Mouse (Mus musculus) layer of hippocampus, adult 2 months (tissue): ENCODE measurements around the gene Gstp2. TPM values are rescaled to one million over a fixed set of nuclear protein-coding genes. Genes with fewer than 3 reads are reported as not detected.

Source experiments
- DNase-seq, 2 experiments: peaks; one replicate each; pipeline ENCODE4 v3.0.0; 2022; ENCODE audit warnings: low spot score in 2 of 2
- H3K27ac ChIP-seq: fragments of 200-600 bp; 2 replicates; pipeline ENCODE4 v1.8.1; 2022
- H3K4me3 ChIP-seq: fragments of 200-600 bp; 2 replicates; pipeline ENCODE4 v1.8.1; 2022; ENCODE audit warnings: mild to moderate bottlenecking
- CTCF ChIP-seq: fragments of 200-600 bp; conservative IDR thresholded peaks from 2 replicates; pipeline ENCODE4 v1.8.1; 2022; ENCODE audit warnings: antibody characterized with exemption, mild to moderate bottlenecking, moderate library complexity
- total RNA-seq, 2 experiments: library from RNA; stranded (reverse); gene quantifications; 2 replicates each; pipeline ENCODE4 v1.2.3; 2021

Gstp2 gene
- total RNA-seq, 2 experiments from 2014 or later, result 46.2 to 49.4 TPM

GRCm38 (mm10) chr19:4027576-4027975 is 18.2 kb downstream of the Gstp2 start:
- DNase-seq, result no peak
- Histone ChIP-seq H3K4me3 (no peak overlapping the region), H3K27ac (peak overlapping the region; percentile 62)
- no peak for TF ChIP-seq CTCF

- DNase-seq, result no peak
- Histone ChIP-seq H3K4me3 (no peak overlapping the region), H3K27ac (no peak overlapping the region)
- no peak for TF ChIP-seq CTCF
Observed at GRCm38 (mm10) chr19:4023185-4023584, 22.6 kb downstream of the Gstp2 start.

GRCm38 (mm10) chr19:4018743-4019583 is 26.9 kb downstream of the Gstp2 start:
- peak; percentile 94 for TF ChIP-seq CTCF
- peak; percentile 79 to 82 for DNase-seq
- Histone ChIP-seq H3K4me3 (no peak overlapping the region), H3K27ac (peak overlapping the region; percentile 46; the same call in 1 of the 2 replicates)

- TF ChIP-seq CTCF, result no peak
- no peak for DNase-seq
- H3K4me3 ChIP-seq, result no peak overlapping the region
- H3K27ac ChIP-seq, result no peak overlapping the region
Observed at GRCm38 (mm10) chr19:4017921-4018587, 27.8 kb downstream of the Gstp2 start.

GRCm38 (mm10) chr19:4015635-4016034 is 30.2 kb downstream of the Gstp2 start:
- H3K4me3 ChIP-seq, result no peak overlapping the region
- no peak for DNase-seq
- H3K27ac ChIP-seq, result no peak overlapping the region
- no peak for TF ChIP-seq CTCF

GRCm38 (mm10) chr19:4014802-4015201 is 31.0 kb downstream of the Gstp2 start:
- no peak for TF ChIP-seq CTCF
- DNase-seq, result no peak
- Histone ChIP-seq H3K4me3 (no peak overlapping the region), H3K27ac (no peak overlapping the region)

GRCm38 (mm10) chr19:4013066-4013465 is 32.8 kb downstream of the Gstp2 start:
- DNase-seq, result no peak
- no peak for TF ChIP-seq CTCF

GRCm38 (mm10) chr19:4012432-4013022 is 33.3 kb downstream of the Gstp2 start, which contains the start of gene Ndufv1:
TSS of gene Ndufv1 (minus strand) at chr19:4012806.
- peak; percentile 88 for TF ChIP-seq CTCF
- H3K27ac ChIP-seq, result peak within 1 kb of the TSS; percentile 93
- DNase-seq, result peak; percentile 96 to 99
- peak within 1 kb of the TSS; percentile 99 for H3K4me3 ChIP-seq

More at GRCm38 (mm10) chr19:4013066-4013465, 32.8 kb downstream of the Gstp2 start:
- Histone ChIP-seq H3K4me3 (peak overlapping the region; percentile 99), H3K27ac (peak overlapping the region; percentile 74; the same call in 1 of the 2 replicates)

GRCm38 (mm10) chr19:4011086-4011485 is 34.7 kb downstream of the Gstp2 start:
- no peak overlapping the region for H3K27ac ChIP-seq
- no peak for DNase-seq
- H3K4me3 ChIP-seq, result no peak overlapping the region
- TF ChIP-seq CTCF, result no peak

GRCm38 (mm10) chr19:4005971-4006370 is 39.9 kb downstream of the Gstp2 start:
- Histone ChIP-seq H3K4me3 (no peak overlapping the region), H3K27ac (no peak overlapping the region)
- DNase-seq, result no peak
- no peak for TF ChIP-seq CTCF

- Histone ChIP-seq H3K4me3 (no peak overlapping the region), H3K27ac (no peak overlapping the region)
- DNase-seq, result no peak
- no peak for TF ChIP-seq CTCF
Observed at GRCm38 (mm10) chr19:4005091-4005490, 40.7 kb downstream of the Gstp2 start.

- DNase-seq, result no peak
- no peak overlapping the region for H3K4me3 ChIP-seq
- no peak for TF ChIP-seq CTCF
- no peak overlapping the region for H3K27ac ChIP-seq
Observed at GRCm38 (mm10) chr19:4004331-4004730, 41.5 kb downstream of the Gstp2 start.

GRCm38 (mm10) chr19:4003641-4004040 is 42.2 kb downstream of the Gstp2 start:
- DNase-seq, result no peak
- Histone ChIP-seq H3K4me3 (no peak overlapping the region), H3K27ac (no peak overlapping the region)
- TF ChIP-seq CTCF, result no peak

GRCm38 (mm10) chr19:4003112-4003511 is 42.7 kb downstream of the Gstp2 start, which contains the start of gene Doc2g:
TSS of gene Doc2g (plus strand) at chr19:4003313.
- DNase-seq, result no peak
- TF ChIP-seq CTCF, result no peak
- Histone ChIP-seq H3K27ac (no peak within 1 kb of the TSS), H3K4me3 (no peak within 1 kb of the TSS)
